Mouse (Mus musculus): ENCODE measurements around the gene Zkscan14. TPM values are rescaled to one million over a fixed set of nuclear protein-coding genes. Genes with fewer than 3 reads are reported as not detected.
"Not testable (repeated sequence)": the region's sequence is repeated elsewhere in the genome, so short reads cannot be mapped to it uniquely, and the experiment has no call there.

Gene Zkscan14
- polyA plus RNA-seq (2017; shearing (Covaris generic)): 10 to 100 TPM; 16.7 to 20.3 TPM

DNA sequence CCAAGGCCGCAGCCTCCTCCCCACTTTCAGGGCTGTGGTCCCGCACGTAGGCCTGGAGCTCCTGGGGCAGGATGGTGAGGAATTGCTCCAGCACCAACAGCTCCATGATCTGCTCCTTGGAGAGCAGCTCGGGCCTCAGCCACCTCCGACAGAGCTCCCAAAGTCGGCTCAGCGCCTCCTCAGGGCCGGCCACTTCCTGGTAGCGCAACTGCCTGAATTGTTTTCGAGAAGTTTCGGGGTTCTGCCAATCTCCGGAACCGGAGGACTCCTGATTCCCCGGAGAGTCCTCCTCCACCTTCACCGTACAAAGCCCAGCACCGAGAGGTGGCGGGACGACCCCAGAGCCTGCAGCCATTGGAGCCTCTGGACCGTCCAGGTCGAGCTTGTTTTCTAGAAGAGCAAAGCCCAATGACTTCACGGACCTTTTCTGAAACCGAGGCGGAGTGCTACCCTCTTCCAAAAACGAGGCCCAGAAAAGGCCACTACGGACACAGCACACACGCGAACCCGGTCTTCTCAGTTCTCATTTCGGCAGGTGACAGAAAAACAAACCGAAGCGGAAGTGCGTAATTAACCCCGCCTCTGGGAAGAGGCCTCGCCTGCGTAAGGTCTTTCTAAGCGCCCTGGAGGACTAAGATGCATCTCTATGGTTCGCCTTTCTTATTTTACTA lies at the start of gene Zkscan14:
TSS of gene Zkscan14 (minus strand) at position 548 of the 671 bp plus-strand sequence.
- peak; percentile 65 for ATAC-seq

- ATAC-seq: no peak
Measured at GRCm38 (mm10) chr5:145249520-145249919, 47.9 kb upstream of the Zkscan14 start.

DNA sequence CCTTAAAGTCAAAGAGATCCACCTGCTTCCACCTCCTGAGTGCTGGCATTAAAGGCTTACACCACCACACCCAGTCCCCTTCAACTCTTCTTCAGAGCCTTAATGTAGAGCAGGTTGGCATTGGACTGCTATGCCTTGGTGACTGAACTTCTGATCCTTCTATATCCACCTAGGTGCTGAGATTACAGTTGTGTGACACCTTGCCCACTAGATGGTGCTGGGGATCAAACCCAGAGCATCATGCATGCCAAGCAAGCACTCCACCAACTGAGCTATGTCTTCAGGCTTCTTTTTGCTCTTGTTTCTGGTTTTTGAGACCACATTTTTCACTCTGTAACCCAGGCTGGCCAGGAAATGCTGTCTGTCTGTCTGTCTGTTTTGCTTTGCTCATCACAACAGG lies 33.0 kb upstream of the Zkscan14 start:
- no peak for ATAC-seq

GRCm38 (mm10) chr5:145231893-145232411 lies 30.3 kb upstream of the Zkscan14 start:
- ATAC-seq: no peak

DNA sequence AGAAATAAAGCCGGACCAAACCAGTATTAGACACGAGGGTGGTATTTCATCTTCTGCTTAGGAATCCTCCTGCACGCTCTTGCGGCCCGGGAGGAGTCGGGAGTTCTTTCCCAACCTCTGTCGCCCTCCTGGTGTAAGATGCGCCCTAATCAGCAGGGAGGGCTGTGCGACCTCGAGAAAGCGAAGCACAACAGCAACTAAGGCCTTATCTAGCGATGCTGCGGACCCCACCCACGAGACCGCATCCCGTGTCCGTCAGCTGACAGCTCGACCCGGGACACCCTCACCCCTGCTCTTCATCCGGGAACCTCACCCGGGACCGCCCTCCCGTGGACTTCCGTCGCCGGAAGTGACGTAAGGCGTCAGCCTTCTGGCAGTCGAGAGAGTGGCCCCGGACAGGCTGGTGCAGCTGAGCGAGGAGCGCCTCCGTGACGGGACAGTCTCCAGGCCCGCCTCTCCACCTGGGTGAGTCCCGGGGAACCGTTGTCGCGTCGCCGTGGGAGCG lies 29.8 kb upstream of the Zkscan14 start, which contains the start of gene Zfp655:
TSS of gene Zfp655 (plus strand) at position 349 of the 505 bp plus-strand sequence.
- ATAC-seq: peak; percentile 92

DNA sequence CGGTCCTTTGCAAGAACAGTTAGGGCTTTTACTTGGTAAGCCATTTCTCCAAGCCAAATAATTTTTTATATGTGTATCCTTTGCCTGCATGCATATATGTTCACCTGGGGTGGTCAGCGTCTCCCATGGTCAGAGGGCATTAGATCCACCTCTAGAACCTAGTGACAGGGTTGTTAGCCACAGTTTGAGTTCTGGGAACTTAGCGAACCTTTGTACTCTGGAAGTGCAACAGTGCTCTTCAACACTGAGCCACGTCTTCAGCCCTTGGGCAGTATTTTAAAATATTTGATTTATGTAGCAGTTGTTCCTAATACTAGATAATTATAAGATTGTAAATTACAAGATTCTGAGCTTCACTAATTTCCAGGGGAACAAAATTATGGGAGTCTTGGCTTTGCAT lies 29.0 kb upstream of the Zkscan14 start:
- ATAC-seq: no peak

- not testable (repeated sequence) for ATAC-seq
Measured at GRCm38 (mm10) chr5:145229283-145229682, 27.6 kb upstream of the Zkscan14 start.

GRCm38 (mm10) chr5:145226453-145226852 lies 24.8 kb upstream of the Zkscan14 start:
- ATAC-seq: no peak

- no peak for ATAC-seq
Measured at GRCm38 (mm10) chr5:145223395-145223794, 21.7 kb upstream of the Zkscan14 start.

DNA sequence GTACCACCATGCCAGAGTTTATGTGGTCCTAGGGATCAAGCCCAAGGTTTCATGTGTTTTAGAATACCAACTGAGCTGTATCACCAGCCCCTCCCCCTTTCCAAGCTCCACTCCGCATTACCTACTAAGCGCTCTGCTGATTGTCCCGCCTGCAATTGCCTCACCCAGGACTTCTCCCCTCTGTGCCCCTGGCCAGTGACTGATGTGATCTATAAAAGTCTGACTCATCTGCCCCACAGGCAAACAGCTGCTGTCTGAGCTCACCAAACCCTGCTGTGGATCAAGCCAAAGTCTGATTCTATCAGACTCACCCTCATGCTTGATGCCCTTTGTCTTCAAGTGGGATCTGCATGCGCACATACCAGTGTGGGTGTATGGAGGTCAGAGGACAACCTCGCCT lies 21.2 kb upstream of the Zkscan14 start:
- no peak for ATAC-seq

- no peak for ATAC-seq
Measured at GRCm38 (mm10) chr5:145219981-145220380, 18.3 kb upstream of the Zkscan14 start.

DNA sequence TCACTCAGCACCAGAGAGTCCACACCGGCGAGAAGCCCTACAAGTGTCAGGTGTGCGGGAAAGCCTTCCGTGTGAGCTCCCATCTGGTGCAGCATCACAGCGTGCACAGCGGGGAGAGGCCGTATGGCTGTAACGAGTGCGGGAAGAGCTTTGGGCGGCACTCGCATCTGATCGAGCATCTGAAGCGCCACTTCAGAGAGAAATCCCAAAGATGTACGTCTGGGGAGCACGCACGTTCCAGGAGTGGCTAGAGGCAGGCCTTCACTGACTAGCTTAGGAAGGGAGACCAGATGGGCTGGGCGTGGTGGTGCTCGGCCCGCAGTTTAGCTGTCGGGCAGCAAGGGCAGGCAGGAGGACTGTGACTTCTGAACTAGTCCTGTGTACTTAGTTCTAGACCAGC lies 17.0 kb upstream of the Zkscan14 start:
- ATAC-seq: no peak

DNA sequence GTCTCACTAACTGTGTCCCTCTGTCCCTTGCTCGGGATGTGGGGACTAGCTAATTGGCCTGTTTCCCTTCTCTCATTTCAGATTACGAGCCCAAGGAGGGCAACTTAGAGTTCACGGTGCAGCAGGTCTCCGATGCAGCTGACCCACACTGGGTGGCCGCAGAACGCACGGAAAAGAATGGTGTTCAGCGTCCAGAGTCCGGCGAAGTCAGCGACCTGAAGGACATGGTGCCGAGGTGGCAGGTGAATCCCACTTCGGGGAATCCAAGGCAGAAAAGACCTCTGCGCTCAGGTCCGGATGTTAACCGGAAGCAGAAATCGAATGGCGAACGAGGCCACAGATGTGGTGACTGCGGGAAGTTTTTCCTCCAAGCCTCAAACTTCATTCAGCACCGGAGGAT lies 16.5 kb upstream of the Zkscan14 start:
- ATAC-seq: no peak

DNA sequence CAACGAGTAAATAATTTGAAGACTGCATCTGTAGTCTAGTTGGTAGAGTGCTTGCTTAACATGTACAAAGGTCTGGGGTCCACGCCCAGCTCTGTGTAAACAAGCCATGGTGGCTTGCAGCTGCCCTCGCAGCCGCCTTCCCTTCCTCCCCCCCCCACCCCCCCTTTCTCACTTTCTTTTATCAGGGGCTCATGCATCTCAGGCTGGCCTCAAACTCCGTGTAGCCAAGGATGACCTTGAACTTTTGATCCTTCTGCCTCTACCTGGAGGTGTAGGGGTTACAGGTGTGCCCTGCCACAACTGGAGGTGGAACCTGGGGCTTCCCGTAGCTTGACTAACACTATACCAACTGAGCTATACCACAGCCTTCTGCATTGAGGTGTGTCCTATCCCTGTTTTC lies 16.1 kb upstream of the Zkscan14 start:
- ATAC-seq: no peak

GRCm38 (mm10) chr5:145214679-145215078 lies 13.0 kb upstream of the Zkscan14 start:
- ATAC-seq: no peak

GRCm38 (mm10) chr5:145213505-145213904 lies 11.8 kb upstream of the Zkscan14 start:
- no peak for ATAC-seq

GRCm38 (mm10) chr5:145212216-145212615 lies 10.5 kb upstream of the Zkscan14 start:
- ATAC-seq: no peak

GRCm38 (mm10) chr5:145211340-145211739 lies 9.7 kb upstream of the Zkscan14 start:
- no peak for ATAC-seq

DNA sequence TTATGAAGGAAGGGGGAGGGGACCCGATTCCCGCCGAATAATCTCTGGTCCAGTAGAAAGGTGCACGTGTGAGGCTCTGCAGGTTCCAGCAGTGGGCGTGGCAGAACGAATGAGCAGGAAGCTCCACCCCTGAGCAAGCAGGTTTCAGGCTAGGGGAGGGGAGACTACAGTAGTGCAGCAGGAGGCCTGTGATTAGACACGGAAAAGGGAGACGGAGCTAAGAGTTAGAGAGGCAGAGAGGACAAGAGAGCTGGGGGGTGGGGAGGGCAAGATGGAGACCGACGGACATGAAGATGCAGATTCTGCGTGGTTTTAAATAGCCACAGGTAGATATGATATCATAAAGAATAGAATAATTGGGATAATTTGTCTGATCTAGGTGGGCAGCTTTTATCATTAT lies 6.7 kb upstream of the Zkscan14 start:
- not testable (repeated sequence) for ATAC-seq

DNA sequence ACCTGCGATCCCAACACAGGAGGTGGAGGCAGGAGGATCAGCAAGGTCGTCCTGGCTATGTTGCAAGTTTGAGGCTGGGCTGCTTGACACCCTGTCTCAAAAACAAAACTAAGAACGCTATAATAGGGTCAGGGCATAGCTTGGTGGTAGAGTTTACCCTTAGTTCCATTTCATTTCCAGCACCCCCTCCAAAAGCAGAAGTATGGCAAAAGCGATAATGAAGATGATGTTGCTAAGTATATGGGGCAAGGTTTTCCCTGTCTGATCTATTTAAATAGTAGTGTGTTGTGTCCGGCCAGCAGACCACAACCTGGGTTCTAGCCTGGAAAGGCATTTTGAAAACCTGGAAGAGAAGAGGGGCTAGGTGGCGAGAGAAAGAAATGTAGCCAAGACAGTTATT lies 6.3 kb upstream of the Zkscan14 start:
- no peak for ATAC-seq

- no peak for ATAC-seq
Measured at GRCm38 (mm10) chr5:145207385-145207784, 5.7 kb upstream of the Zkscan14 start.

DNA sequence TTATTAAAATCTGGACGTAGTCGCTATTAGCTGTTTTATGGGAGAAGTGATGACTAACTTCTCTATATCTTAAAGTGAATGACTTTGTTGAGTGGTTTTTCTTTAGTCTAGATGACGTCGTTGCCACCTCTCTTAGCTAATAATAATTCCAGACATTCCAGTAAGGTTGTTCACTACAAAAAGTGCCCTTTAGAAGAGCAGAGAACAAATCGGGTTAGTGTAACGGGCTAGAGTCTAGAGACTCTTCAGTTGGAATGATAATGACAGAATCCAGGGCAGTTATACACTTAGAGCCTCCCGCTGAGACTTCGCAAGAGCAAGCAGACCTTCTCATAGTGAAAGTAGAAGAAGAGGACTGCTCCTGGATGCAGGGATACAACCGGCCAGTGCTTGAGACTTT lies 3.4 kb upstream of the Zkscan14 start:
- no peak for ATAC-seq

DNA sequence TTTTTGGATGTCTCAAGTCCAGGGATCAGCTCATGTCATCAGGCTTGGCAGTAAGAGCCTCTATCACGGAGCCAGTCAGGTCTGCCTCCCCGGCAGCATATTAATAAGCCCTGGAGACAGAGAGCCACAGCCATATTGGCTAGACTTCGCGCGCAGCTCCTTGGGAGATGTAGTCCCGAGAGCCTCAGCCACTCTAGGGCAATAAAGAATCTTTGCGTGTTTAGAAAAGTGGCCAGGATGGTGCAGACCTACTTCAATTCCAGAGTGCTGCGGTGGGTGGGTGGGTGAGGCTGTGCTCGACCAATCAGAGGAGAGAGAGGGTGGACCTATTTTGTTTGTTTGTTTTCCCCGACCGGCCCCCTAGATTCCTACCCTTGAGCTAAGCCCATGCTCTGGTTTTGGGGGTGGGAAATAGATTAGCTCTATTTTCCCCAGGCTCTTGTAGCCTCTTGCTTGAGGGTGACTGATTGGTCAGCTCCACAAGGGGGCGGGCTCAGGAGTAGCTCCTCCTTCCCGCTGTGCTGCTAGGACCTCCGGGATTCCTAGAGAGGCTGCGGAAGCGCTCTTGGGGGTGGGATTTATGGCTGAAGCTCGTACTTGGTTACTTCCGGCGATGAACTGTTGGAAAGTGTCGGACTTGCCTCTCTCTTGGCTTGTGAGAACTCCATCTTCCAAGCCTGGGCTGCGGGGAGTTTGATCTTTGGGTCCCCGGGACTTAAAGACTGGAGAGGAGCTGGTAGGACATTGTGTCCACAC lies 2.4 kb upstream of the Zkscan14 start, which contains the start of gene Zkscan5:
TSS of gene Zkscan5 (plus strand) at position 627 of the 756 bp plus-strand sequence.
- ATAC-seq: peak; percentile 75

- ATAC-seq: no peak
Measured at GRCm38 (mm10) chr5:145202446-145202845, 778 bp upstream of the Zkscan14 start.
